ENCODE assay signal across 11 mouse cellular contexts in the genomic region with DNA sequence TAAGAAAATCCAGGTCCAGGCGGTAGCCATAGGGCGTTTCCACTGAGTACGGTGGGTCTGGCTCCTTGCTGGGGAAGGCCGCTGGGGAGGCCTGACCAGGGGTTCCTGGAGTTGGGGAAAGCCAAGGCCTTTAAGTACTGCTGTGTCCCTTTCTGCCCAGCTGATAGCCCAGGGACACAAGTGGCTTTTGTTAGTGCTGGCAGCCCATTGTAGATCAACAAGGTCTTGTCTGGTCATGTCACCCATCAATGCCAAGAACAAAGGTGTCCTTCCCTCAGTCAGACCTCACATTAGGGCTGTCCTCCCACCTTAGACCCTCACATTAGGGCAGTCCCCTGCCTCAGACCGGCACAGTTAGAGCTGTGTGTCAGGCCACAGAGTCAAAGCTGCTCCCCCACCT. TPM values are rescaled to one million over a fixed set of nuclear protein-coding genes. Genes with fewer than 3 reads are reported as not detected.
DNase-seq lines count a peak whose midpoint lies in the region; ATAC-seq lines count a peak whose summit lies in the region.
"Had no signal": no experiment of that assay in that cellular context is flagged by ENCODE, and none has a peak within 500 bp of the region (broad histone marks: within the 10 kb centered on the region; RNA-seq: fewer than 3 reads in every experiment).

No protein-coding gene starts in this region.

- intact Hi-C loops in heart, postnatal 36 days (cut with DNase I) = loop anchor here (5.0 kb wide), 1 partner anchor 33 kb away; a partner anchor contains a TSS

- H3K27me3 ChIP-seq in heart, embryonic 12.5 days (replicated peaks) = no peaks in the 10 kb centered on the region
- H3K27me3 ChIP-seq in lung, embryonic 15.5 days = no peaks in the 10 kb centered on the region
- H3K27me3 ChIP-seq in embryonic facial prominence, embryonic 11.5 days (ENCODE audit: control insufficient read depth, insufficient read depth, low read length) = no peaks in the 10 kb centered on the region
- no peaks in the 10 kb centered on the region for H3K27me3 ChIP-seq in limb, embryonic 12.5 days

- H3K4me3 ChIP-seq in heart, embryonic 12.5 days = 0 out of 2 replicates have a peak overlapping the region, but pooled peaks have one; percentile 80
- peak overlapping the region; percentile 82; the same call in 1 of the 2 replicates for H3K4me3 ChIP-seq in lung, embryonic 15.5 days
- peak overlapping the region; percentile 14; the same call in 1 of the 2 replicates for H3K4me3 ChIP-seq in embryonic facial prominence, embryonic 11.5 days (ENCODE audit: low read depth, low read length)
- H3K4me3 ChIP-seq in limb, embryonic 12.5 days (replicated peaks) = peak overlapping the region; percentile 82; the same call in 1 of the 2 replicates

- peaks cover 62% of the 10 kb centered on the region for H3K4me1 ChIP-seq in heart, embryonic 12.5 days (replicated peaks)
- H3K4me1 ChIP-seq in lung, embryonic 15.5 days = peaks cover 78% of the 10 kb centered on the region
- H3K4me1 ChIP-seq in embryonic facial prominence, embryonic 11.5 days (ENCODE audit: control insufficient read depth, insufficient read depth, low read length) = peaks cover 12% of the 10 kb centered on the region
- peaks cover 41% of the 10 kb centered on the region for H3K4me1 ChIP-seq in limb, embryonic 12.5 days (replicated peaks)

- H3K36me3 ChIP-seq in heart, embryonic 12.5 days = peaks cover 48% of the 10 kb centered on the region
- peaks cover 30% of the 10 kb centered on the region for H3K36me3 ChIP-seq in lung, embryonic 15.5 days
- peaks cover 12% of the 10 kb centered on the region for H3K36me3 ChIP-seq in embryonic facial prominence, embryonic 11.5 days (replicated peaks; ENCODE audit: control insufficient read depth, insufficient read depth, low read depth, low read length)
- H3K36me3 ChIP-seq in limb, embryonic 12.5 days = peaks cover 62% of the 10 kb centered on the region

- no peak for DNase-seq in heart, postnatal 36 days
- no peak for DNase-seq in lung, postnatal 10 days
- DNase-seq in embryonic facial prominence, embryonic 11.5 days (ENCODE audit: low spot score) = no peak
- DNase-seq in right cerebral cortex, adult 2 months (ENCODE audit: low spot score in 2 of 2) = no peak
- DNase-seq in left cerebral cortex, adult 9 months (ENCODE audit: low spot score in 2 of 2) = no peak
- DNase-seq: adrenal gland, postnatal 25 days; gastrocnemius, postnatal 25 days had no signal

- H3K27ac ChIP-seq in heart, embryonic 12.5 days (ENCODE audit: poor library complexity, severe bottlenecking) = peak overlapping the region; percentile 74
- H3K27ac ChIP-seq in lung, embryonic 15.5 days = peak overlapping the region; percentile 97; the same call in 1 of the 2 replicates
- H3K27ac ChIP-seq in embryonic facial prominence, embryonic 11.5 days (replicated peaks; ENCODE audit: low read depth, low read length) = no peak overlapping the region; the same call in 1 of the 2 replicates
- H3K27ac ChIP-seq in limb, embryonic 12.5 days = peak overlapping the region; percentile 97; the same call in 1 of the 2 replicates

- ATAC-seq in heart, embryonic 12.5 days (ENCODE audit: insufficient number of reproducible peaks, low FRiP score) = no peak
- ATAC-seq in lung, embryonic 15.5 days (ENCODE audit: borderline replicate concordance, extremely low read depth, low FRiP score, low TSS enrichment) = no peak
- no peak for ATAC-seq in embryonic facial prominence, embryonic 11.5 days (replicated peaks; ENCODE audit: insufficient number of reproducible peaks, low FRiP score, low TSS enrichment, low read depth)
- ATAC-seq in limb, embryonic 12.5 days (ENCODE audit: insufficient number of reproducible peaks, insufficient read depth, low FRiP score, low TSS enrichment, low read depth) = no peak

- 73% methylated on average over 5 of the region's 5 CpGs for WGBS in heart, embryonic 12.5 days
- 56% methylated on average over 5 of the region's 5 CpGs for WGBS in lung, embryonic 15.5 days
- 68% methylated on average over 5 of the region's 5 CpGs for WGBS in embryonic facial prominence, embryonic 11.5 days
- 83% methylated on average over 5 of the region's 5 CpGs for WGBS in limb, embryonic 12.5 days

- H3K9ac ChIP-seq in heart, embryonic 12.5 days = peak overlapping the region; percentile 66; the same call in 1 of the 2 replicates
- no peak overlapping the region for H3K9ac ChIP-seq in lung, embryonic 15.5 days
- peak overlapping the region; percentile 39 for H3K9ac ChIP-seq in embryonic facial prominence, embryonic 11.5 days (replicated peaks; ENCODE audit: low read length)
- 0 out of 2 replicates have a peak overlapping the region, but pooled peaks have one; percentile 44 for H3K9ac ChIP-seq in limb, embryonic 12.5 days (replicated peaks)

- H3K4me2 ChIP-seq in heart, embryonic 12.5 days = peak overlapping the region; percentile 69
- H3K4me2 ChIP-seq in lung, embryonic 15.5 days = peak overlapping the region; percentile 71
- H3K4me2 ChIP-seq in embryonic facial prominence, embryonic 11.5 days (ENCODE audit: low read depth, low read length) = peak overlapping the region; percentile 75; the same call in 1 of the 2 replicates
- peak overlapping the region; percentile 66 for H3K4me2 ChIP-seq in limb, embryonic 12.5 days

- H3K9me3 ChIP-seq in heart, embryonic 12.5 days (replicated peaks) = no peaks in the 10 kb centered on the region
- no peaks in the 10 kb centered on the region for H3K9me3 ChIP-seq in lung, embryonic 15.5 days
- no peaks in the 10 kb centered on the region for H3K9me3 ChIP-seq in embryonic facial prominence, embryonic 11.5 days (replicated peaks; ENCODE audit: control insufficient read depth, low read length)
- no peaks in the 10 kb centered on the region for H3K9me3 ChIP-seq in limb, embryonic 12.5 days

RNA-seq across cellular contexts. Expression of a gene that starts 3.0 kb away (rescaled TPM):
- polyA plus RNA-seq in heart, embryonic 12.5 days (2016; fragmentation: Nextera tagmentation; extraction: Ambion mirVana) = 18.9 and 19.9 TPM in 2 replicates
- total RNA-seq in heart, postnatal 36 days (2021) = 10 to 100 TPM; 50.5 to 54.2 TPM
- 27.7 and 30.0 TPM in 2 replicates for polyA plus RNA-seq in lung, embryonic 15.5 days (2015; fragmentation: Nextera tagmentation; extraction: Ambion mirVana)
- 6.1 and 7.6 TPM in 2 replicates for polyA plus RNA-seq in embryonic facial prominence, embryonic 11.5 days (2014; fragmentation: Nextera tagmentation; extraction: Ambion mirVana)
- polyA plus RNA-seq in limb, embryonic 12.5 days (2016; fragmentation: Nextera tagmentation; extraction: Ambion mirVana) = 19.9 and 22.3 TPM in 2 replicates

RNA-seq across cellular contexts. Expression of a gene that starts 35.5 kb away (rescaled TPM):
- 84.5 and 86.8 TPM in 2 replicates for polyA plus RNA-seq in heart, embryonic 12.5 days (2016; fragmentation: Nextera tagmentation; extraction: Ambion mirVana)
- 1 to 10 TPM; 4.4 to 4.6 TPM for total RNA-seq in heart, postnatal 36 days (2021)
- 154 TPM in 2 replicates for polyA plus RNA-seq in lung, embryonic 15.5 days (2015; fragmentation: Nextera tagmentation; extraction: Ambion mirVana)
- 126 and 132 TPM in 2 replicates for polyA plus RNA-seq in embryonic facial prominence, embryonic 11.5 days (2014; fragmentation: Nextera tagmentation; extraction: Ambion mirVana)
- 152 and 161 TPM in 2 replicates for polyA plus RNA-seq in limb, embryonic 12.5 days (2016; fragmentation: Nextera tagmentation; extraction: Ambion mirVana)

RNA-seq across cellular contexts. Expression of a gene that starts 39.7 kb away (rescaled TPM):
- 1.7 and 1.9 TPM in 2 replicates for polyA plus RNA-seq in heart, embryonic 12.5 days (2016; fragmentation: Nextera tagmentation; extraction: Ambion mirVana)
- total RNA-seq in heart, postnatal 36 days (2021) = not detected
- polyA plus RNA-seq in lung, embryonic 15.5 days (2015; fragmentation: Nextera tagmentation; extraction: Ambion mirVana) = 2.1 and 2.3 TPM in 2 replicates
- polyA plus RNA-seq in embryonic facial prominence, embryonic 11.5 days (2014; fragmentation: Nextera tagmentation; extraction: Ambion mirVana) = 0.25 TPM in 1 of 2 replicates, not detected in the other
- polyA plus RNA-seq in limb, embryonic 12.5 days (2016; fragmentation: Nextera tagmentation; extraction: Ambion mirVana) = 0.99 and 1.1 TPM in 2 replicates
- total RNA-seq: left cerebral cortex, postnatal 25 days had no signal

RNA-seq across cellular contexts. Expression of a gene that starts 56.9 kb away (rescaled TPM):
- polyA plus RNA-seq in heart, embryonic 12.5 days (2016; fragmentation: Nextera tagmentation; extraction: Ambion mirVana) = 52.3 and 59.0 TPM in 2 replicates
- total RNA-seq in heart, postnatal 36 days (2021) = 10 to 100 TPM; 31.0 to 39.1 TPM
- polyA plus RNA-seq in lung, embryonic 15.5 days (2015; fragmentation: Nextera tagmentation; extraction: Ambion mirVana) = 62.0 and 68.0 TPM in 2 replicates
- 15.6 and 17.8 TPM in 2 replicates for polyA plus RNA-seq in embryonic facial prominence, embryonic 11.5 days (2014; fragmentation: Nextera tagmentation; extraction: Ambion mirVana)
- 38.3 and 38.9 TPM in 2 replicates for polyA plus RNA-seq in limb, embryonic 12.5 days (2016; fragmentation: Nextera tagmentation; extraction: Ambion mirVana)

Comparison
In these comparisons a context has a peak if more than half of its experiments do, and no peak if none do; other contexts are left out.
1. H3K4me3 ChIP-seq: peak in every context shown above with its lines; median percentile 82 in lung, embryonic 15.5 days; 82 in limb, embryonic 12.5 days; 80 in heart, embryonic 12.5 days; 14 in embryonic facial prominence, embryonic 11.5 days.